Mouse (Mus musculus): ENCODE data around the gene Edrf1. TPM values are rescaled to one million over a fixed set of nuclear protein-coding genes. Genes with fewer than 3 reads are reported as not detected.
"Not testable (repeated sequence)": the region's sequence is repeated elsewhere in the genome, so short reads cannot be mapped to it uniquely, and the experiment has no call there.

The Edrf1 gene
- polyA plus RNA-seq, 1 experiment from 2014 or later = 10.7 TPM

DNA sequence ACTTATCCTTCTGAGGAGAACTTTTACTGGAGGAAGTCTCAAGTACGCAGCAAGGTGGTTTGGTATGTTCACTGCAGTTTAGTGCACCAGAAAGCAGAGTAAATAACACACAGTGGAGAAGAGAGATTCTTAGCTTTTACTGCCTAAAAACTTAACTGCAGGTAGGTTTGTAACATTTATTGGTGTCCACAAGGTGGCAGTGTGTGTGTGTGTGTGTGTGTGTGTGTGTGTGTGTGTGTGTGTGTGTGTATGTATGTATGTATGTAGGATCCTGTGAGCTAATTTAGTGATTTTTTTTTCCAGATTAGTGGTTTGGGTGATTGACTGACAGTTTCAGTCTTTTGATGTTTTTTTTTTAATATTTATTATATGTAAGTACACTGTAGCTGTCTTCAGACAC lies 31.7 kb downstream of the Edrf1 start:
- Histone ChIP-seq H3K9me3 (replicated peaks) (no peaks in the 10 kb centered on the region), H3K27me3 (no peaks in the 10 kb centered on the region), H3K4me1 (replicated peaks) (no peaks in the 10 kb centered on the region; the same call in 1 of the 2 replicates), H3K4me3 (replicated peaks) (no peak overlapping the region), H3K4me2 (no peak overlapping the region), H3K36me3 (peaks cover 93% of the 10 kb centered on the region), H3K9ac (no peak overlapping the region), H3K27ac (no peak overlapping the region)
- 81% methylated on average over 1 of the region's 1 CpGs for WGBS (ENCODE audit: insufficient replicate concordance)
- no peak for ATAC-seq (ENCODE audit: low read depth)
- DNase-seq = no peak

- Histone ChIP-seq H3K4me3 (replicated peaks) (no peak overlapping the region), H3K36me3 (peaks cover 85% of the 10 kb centered on the region), H3K27me3 (no peaks in the 10 kb centered on the region), H3K4me1 (replicated peaks) (no peaks in the 10 kb centered on the region; the same call in 1 of the 2 replicates), H3K27ac (no peak overlapping the region), H3K9ac (no peak overlapping the region), H3K4me2 (no peak overlapping the region), H3K9me3 (replicated peaks) (no peaks in the 10 kb centered on the region)
- ATAC-seq (ENCODE audit: low read depth) (no peak), DNase-seq (no peak)
- 80% methylated on average over 9 of the region's 9 CpGs for WGBS (ENCODE audit: insufficient replicate concordance)
Observed at GRCm38 (mm10) chr7:133669946-133670345, 32.6 kb downstream of the Edrf1 start.

- DNase-seq (no peak), ATAC-seq (ENCODE audit: low read depth) (peak; percentile 72)
- Histone ChIP-seq H3K4me1 (replicated peaks) (no peaks in the 10 kb centered on the region; the same call in 1 of the 2 replicates), H3K36me3 (peaks cover 76% of the 10 kb centered on the region), H3K27ac (no peak overlapping the region), H3K9me3 (replicated peaks) (no peaks in the 10 kb centered on the region), H3K27me3 (no peaks in the 10 kb centered on the region), H3K4me3 (replicated peaks) (no peak overlapping the region), H3K4me2 (no peak overlapping the region), H3K9ac (no peak overlapping the region)
- 45% methylated on average over 3 of the region's 3 CpGs for WGBS (ENCODE audit: insufficient replicate concordance)
Observed at GRCm38 (mm10) chr7:133670846-133671245, 33.5 kb downstream of the Edrf1 start.

GRCm38 (mm10) chr7:133676002-133676401 lies 38.7 kb downstream of the Edrf1 start:
- DNase-seq (no peak), ATAC-seq (ENCODE audit: low read depth) (no peak)
- H3K9me3 ChIP-seq (replicated peaks) = no peaks in the 10 kb centered on the region
- no peak overlapping the region for H3K4me3 ChIP-seq (replicated peaks)
- no peak overlapping the region for H3K9ac ChIP-seq
- H3K27ac ChIP-seq = no peak overlapping the region
- no peaks in the 10 kb centered on the region for H3K27me3 ChIP-seq
- no peak overlapping the region for H3K4me2 ChIP-seq
- 67% methylated on average over 9 of the region's 9 CpGs for WGBS (ENCODE audit: insufficient replicate concordance)
- H3K4me1 ChIP-seq (replicated peaks) = no peaks in the 10 kb centered on the region
- peaks cover 29% of the 10 kb centered on the region for H3K36me3 ChIP-seq

GRCm38 (mm10) chr7:133678716-133679115 lies 41.4 kb downstream of the Edrf1 start:
- peaks cover 4% of the 10 kb centered on the region; the same call in 1 of the 2 replicates for H3K36me3 ChIP-seq
- ATAC-seq (ENCODE audit: low read depth) = no peak
- H3K27me3 ChIP-seq = no peaks in the 10 kb centered on the region
- WGBS (ENCODE audit: insufficient replicate concordance) = 93% methylated on average over 8 of the region's 8 CpGs
- no peaks in the 10 kb centered on the region for H3K9me3 ChIP-seq (replicated peaks)
- no peaks in the 10 kb centered on the region for H3K4me1 ChIP-seq (replicated peaks)
- no peak overlapping the region for H3K4me3 ChIP-seq (replicated peaks)
- H3K9ac ChIP-seq = no peak overlapping the region
- H3K4me2 ChIP-seq = no peak overlapping the region
- no peak overlapping the region for H3K27ac ChIP-seq
- no peak for DNase-seq

DNA sequence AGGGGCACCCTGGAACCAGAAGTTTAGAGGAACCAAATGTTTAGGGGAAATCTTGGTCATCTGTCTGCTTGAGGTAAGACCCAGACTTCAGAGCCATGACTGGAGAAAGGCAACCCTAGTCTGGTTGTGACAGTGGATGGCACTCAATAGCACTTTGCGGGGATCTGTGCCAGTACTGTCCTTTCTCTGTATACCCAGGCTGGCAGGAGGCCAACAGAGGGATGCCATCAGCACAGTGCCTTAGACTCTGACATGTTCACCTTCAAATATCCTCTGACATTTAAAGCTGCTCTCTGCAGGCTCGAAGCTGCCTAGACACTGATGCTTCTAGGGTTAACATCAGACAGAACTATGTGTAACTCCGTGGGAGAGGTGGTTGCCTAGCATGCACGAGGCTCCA lies 42.1 kb downstream of the Edrf1 start:
- 0 out of 2 replicates have a peak, but pooled peaks cover 2% of the 10 kb centered on the region for H3K9me3 ChIP-seq (replicated peaks)
- H3K4me1 ChIP-seq (replicated peaks) = no peaks in the 10 kb centered on the region
- DNase-seq (no peak), ATAC-seq (ENCODE audit: low read depth) (no peak)
- H3K27ac ChIP-seq = no peak overlapping the region
- H3K36me3 ChIP-seq = peaks cover 3% of the 10 kb centered on the region
- no peak overlapping the region for H3K4me2 ChIP-seq
- no peak overlapping the region for H3K9ac ChIP-seq
- WGBS (ENCODE audit: insufficient replicate concordance) = 59% methylated on average over 4 of the region's 4 CpGs
- H3K4me3 ChIP-seq (replicated peaks) = no peak overlapping the region
- H3K27me3 ChIP-seq = no peaks in the 10 kb centered on the region

DNA sequence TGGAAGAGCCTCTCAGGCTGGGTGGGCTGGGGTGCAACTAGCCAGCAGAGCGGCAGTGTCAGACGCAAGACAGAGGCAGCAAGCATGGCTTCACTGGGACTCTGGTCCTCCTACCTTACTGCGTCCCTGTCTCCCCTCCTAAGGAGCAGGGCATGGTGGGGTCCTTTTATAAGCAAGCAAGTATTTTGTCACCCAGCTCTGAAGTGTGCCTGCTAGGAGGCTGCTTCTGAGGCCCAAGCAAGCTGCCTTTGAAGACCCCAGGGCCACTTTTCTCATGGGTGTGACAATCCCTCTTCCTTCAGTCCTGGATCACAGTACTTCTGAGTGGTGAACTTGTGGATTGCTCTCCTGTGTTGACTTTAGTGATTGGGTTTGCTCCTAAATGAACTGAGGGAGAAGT lies 42.6 kb downstream of the Edrf1 start, which contains the start of gene Mmp21:
Mmp21 (minus strand) TSS at position 101 of the 400 bp plus-strand sequence.
- ATAC-seq (ENCODE audit: low read depth) = no peak
- no peak within 1 kb of the TSS for H3K9ac ChIP-seq
- H3K4me3 ChIP-seq (replicated peaks) = no peak within 1 kb of the TSS
- 0 out of 2 replicates have a peak, but pooled peaks cover 4% of the 10 kb centered on the region for H3K9me3 ChIP-seq (replicated peaks)
- H3K36me3 ChIP-seq = peaks cover 8% of the 10 kb centered on the region
- no peak within 1 kb of the TSS for H3K27ac ChIP-seq
- no peaks in the 10 kb centered on the region for H3K27me3 ChIP-seq
- H3K4me2 ChIP-seq = no peak within 1 kb of the TSS
- WGBS (ENCODE audit: insufficient replicate concordance) = 88% methylated on average over 3 of the region's 3 CpGs
- no peak for DNase-seq
- no peaks in the 10 kb centered on the region for H3K4me1 ChIP-seq (replicated peaks)

- Histone ChIP-seq H3K9me3 (replicated peaks) (0 out of 2 replicates have a peak, but pooled peaks cover 4% of the 10 kb centered on the region), H3K36me3 (peaks cover 45% of the 10 kb centered on the region), H3K4me3 (replicated peaks) (no peak overlapping the region), H3K4me2 (no peak overlapping the region), H3K4me1 (replicated peaks) (no peaks in the 10 kb centered on the region), H3K9ac (no peak overlapping the region), H3K27ac (no peak overlapping the region), H3K27me3 (no peaks in the 10 kb centered on the region)
- 55% methylated on average over 5 of the region's 5 CpGs for WGBS (ENCODE audit: insufficient replicate concordance)
- ATAC-seq (ENCODE audit: low read depth) (no peak), DNase-seq (no peak)
Observed at GRCm38 (mm10) chr7:133683626-133684025, 46.3 kb downstream of the Edrf1 start.

DNA sequence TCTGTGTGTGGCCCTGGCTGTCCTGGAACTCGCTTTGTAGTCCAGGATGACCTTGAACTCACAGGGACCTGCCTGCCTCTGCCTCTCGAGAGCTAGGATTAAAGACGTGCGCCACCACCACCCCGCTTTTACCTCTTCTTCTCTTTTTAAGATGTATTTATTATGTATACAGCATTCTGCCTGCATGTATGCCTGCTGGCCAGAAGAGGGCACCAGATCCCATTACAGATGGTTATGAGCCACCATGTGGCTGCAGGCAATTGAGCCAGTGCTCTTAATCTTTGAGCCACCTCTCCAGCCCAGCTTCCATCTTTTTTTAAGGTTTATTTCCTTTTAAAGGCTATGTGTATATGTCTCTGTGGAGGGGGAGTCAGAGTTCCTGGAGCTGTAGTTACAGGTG lies 46.8 kb downstream of the Edrf1 start:
- WGBS (ENCODE audit: insufficient replicate concordance) = 71% methylated on average over 5 of the region's 5 CpGs
- Histone ChIP-seq H3K9ac (no peak overlapping the region), H3K4me2 (no peak overlapping the region), H3K36me3 (peaks cover 50% of the 10 kb centered on the region), H3K4me1 (replicated peaks) (no peaks in the 10 kb centered on the region), H3K9me3 (replicated peaks) (0 out of 2 replicates have a peak, but pooled peaks cover 4% of the 10 kb centered on the region), H3K4me3 (replicated peaks) (no peak overlapping the region), H3K27me3 (no peaks in the 10 kb centered on the region), H3K27ac (no peak overlapping the region)
- no peak for DNase-seq
- ATAC-seq (ENCODE audit: low read depth) = 0 out of 2 replicates have a peak, but pooled peaks have one; percentile 17

- Histone ChIP-seq H3K27ac (no peak overlapping the region), H3K4me1 (replicated peaks) (no peaks in the 10 kb centered on the region), H3K9me3 (replicated peaks) (peaks cover 4% of the 10 kb centered on the region; the same call in 1 of the 2 replicates), H3K9ac (no peak overlapping the region), H3K4me3 (replicated peaks) (no peak overlapping the region), H3K27me3 (no peaks in the 10 kb centered on the region), H3K4me2 (no peak overlapping the region), H3K36me3 (peaks cover 56% of the 10 kb centered on the region)
- ATAC-seq (ENCODE audit: low read depth) (0 out of 2 replicates have a peak, but pooled peaks have one; percentile 29), DNase-seq (no peak)
- WGBS (ENCODE audit: insufficient replicate concordance) = 84% methylated on average over 6 of the region's 6 CpGs
Observed at GRCm38 (mm10) chr7:133684701-133685100, 47.4 kb downstream of the Edrf1 start.

GRCm38 (mm10) chr7:133685644-133686043 lies 48.3 kb downstream of the Edrf1 start:
- not testable (repeated sequence) for H3K9me3 ChIP-seq (replicated peaks); H3K4me2 ChIP-seq; ATAC-seq (ENCODE audit: low read depth); H3K9ac ChIP-seq; H3K27me3 ChIP-seq; H3K4me3 ChIP-seq (replicated peaks); H3K4me1 ChIP-seq (replicated peaks); H3K27ac ChIP-seq; DNase-seq
- H3K36me3 ChIP-seq = peaks cover 65% of the 10 kb centered on the region

- Histone ChIP-seq H3K4me2 (peak overlapping the region; percentile 81), H3K9ac (peak overlapping the region; percentile 81), H3K4me3 (replicated peaks) (peak overlapping the region; percentile 74), H3K27me3 (no peaks in the 10 kb centered on the region), H3K4me1 (replicated peaks) (peaks cover 73% of the 10 kb centered on the region), H3K36me3 (peaks cover 72% of the 10 kb centered on the region), H3K27ac (peak overlapping the region; percentile 100), H3K9me3 (replicated peaks) (no peaks in the 10 kb centered on the region)
- peak; percentile 80 for DNase-seq
- ATAC-seq (ENCODE audit: low read depth) = peak; percentile 83
- WGBS (ENCODE audit: insufficient replicate concordance) = 21% methylated on average over 12 of the region's 12 CpGs
Observed at GRCm38 (mm10) chr7:133698021-133698709, 60.8 kb downstream of the Edrf1 start.

All from liver, embryonic 13.5 days (tissue).